Mouse (Mus musculus) lung, adult 2 months (tissue): ENCODE data around the gene Lrp1. TPM values are rescaled to one million over a fixed set of nuclear protein-coding genes. Genes with fewer than 3 reads are reported as not detected.

Source experiments
- DNase-seq: peaks from one replicate; pipeline ENCODE4 v3.0.0; 2022
- H3K4me1 ChIP-seq: fragments of 200-500 bp; 2 replicates; pipeline ENCODE4 v1.6.1; 2011; ENCODE audit warnings: low read length; ENCODE audit not compliant: control insufficient read depth, insufficient read depth
- H3K4me3 ChIP-seq: fragments of 200-500 bp; replicated peaks from 2 replicates; pipeline ENCODE3; 2011; ENCODE audit warnings: low read depth, mild to moderate bottlenecking, control low read depth, low read length; ENCODE audit errors: extremely low read depth
- CTCF ChIP-seq: fragments of 200-500 bp; IDR thresholded peaks from 2 replicates; pipeline ENCODE4 v1.5.1; 2011; ENCODE audit warnings: mild to moderate bottlenecking, low read length, control low read depth; ENCODE audit not compliant: insufficient read depth
- POLR2A ChIP-seq: fragments of 200-500 bp; IDR thresholded peaks from 2 replicates; pipeline ENCODE4 v1.6.1; 2011; ENCODE audit warnings: low read depth, mild to moderate bottlenecking, control low read depth, low read length, borderline replicate concordance; ENCODE audit errors: extremely low read depth
- WGBS: fragments of 180-500 bp; shearing (Covaris S2); methylation state at CpG from one replicate; pipeline ENCODE4 v1.1.7; 2018; 5-methylcytosine and 5-hydroxymethylcytosine counted together
- polyA plus RNA-seq: library from polyadenylated mRNA; depleted of rRNA; stranded (reverse); fragments of >200 nt; gene quantifications from 2 replicates; pipeline ENCODE4 v1.2.3, GENCODE M21; 2012; rRNA removed

Gene Lrp1
- 215 and 248 TPM in 2 replicates for polyA plus RNA-seq

DNA sequence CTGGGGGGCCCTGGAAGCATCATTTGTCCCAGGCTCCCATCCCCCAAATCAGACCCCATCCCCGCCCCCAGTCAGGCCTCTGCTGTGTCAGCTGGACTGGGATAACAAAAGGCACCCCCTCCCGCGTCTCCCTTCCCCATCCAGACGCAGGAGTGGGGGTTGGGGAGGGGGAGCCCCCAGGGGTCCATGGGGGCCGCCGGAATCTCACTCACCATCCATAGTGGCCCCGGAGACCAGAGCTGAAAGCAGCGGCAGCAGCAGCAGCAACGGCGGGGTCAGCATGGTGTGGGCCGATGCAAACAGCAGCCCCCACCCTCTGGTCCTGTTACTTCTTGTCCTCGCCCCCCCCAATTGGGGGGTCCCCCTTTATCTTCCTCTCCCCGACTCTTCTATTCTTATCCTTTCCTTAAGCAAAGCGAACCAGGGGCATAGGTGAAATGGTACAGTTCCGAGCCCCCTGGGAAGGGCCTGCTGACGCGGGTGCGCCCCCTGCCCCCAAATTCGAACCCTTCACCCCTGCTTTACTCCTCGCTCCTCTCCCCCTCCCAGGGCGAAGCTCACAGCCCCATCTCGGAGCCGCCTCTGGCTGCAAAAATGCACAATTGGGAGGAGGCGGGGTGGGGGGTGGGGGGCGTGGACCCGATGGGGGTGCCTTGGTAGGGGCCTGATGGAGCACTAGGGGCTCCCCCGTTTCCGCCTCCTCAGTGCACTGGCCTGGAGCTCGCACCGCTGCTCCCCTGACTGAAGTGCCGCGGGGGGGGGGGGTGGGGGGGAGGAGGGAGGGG is at the start of gene Lrp1:
TSS of gene Lrp1 (minus strand) at position 743 of the 785 bp plus-strand sequence.
- WGBS, result 4% methylated on average over 24 of the region's 32 CpGs
- peak within 1 kb of the TSS; percentile 84 for H3K4me3 ChIP-seq
- TF ChIP-seq POLR2A, result peak; percentile 13; the same call in 1 of the 2 replicates
- no peak for TF ChIP-seq CTCF
- DNase-seq, result peak; percentile 32
- H3K4me1 ChIP-seq, result peaks cover 3% of the 10 kb centered on the region; the same call in 1 of the 2 replicates

DNA sequence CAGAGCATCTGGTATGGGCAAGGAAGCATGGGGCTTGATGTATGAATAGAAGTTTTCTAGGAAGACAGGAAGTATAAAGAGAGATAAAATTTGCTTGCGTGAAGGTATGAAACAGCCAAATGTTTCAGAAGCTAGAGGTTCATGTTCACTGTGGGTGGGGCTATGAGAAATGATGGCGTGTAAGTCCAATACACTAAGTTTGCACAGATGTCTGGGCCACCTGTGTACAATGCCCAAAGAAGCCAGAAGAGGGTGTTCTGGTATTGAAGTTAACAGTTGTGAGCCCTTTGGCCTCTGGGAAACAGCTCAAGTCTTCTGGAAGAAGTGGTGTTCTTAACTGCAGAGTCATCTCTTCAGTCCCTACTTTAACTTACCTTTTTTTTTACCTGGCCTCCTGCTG is 49.2 kb upstream of the Lrp1 start:
- DNase-seq, result no peak
- WGBS, result 69% methylated on average over 2 of the region's 2 CpGs
- TF ChIP-seq POLR2A (no peak), CTCF (no peak)

DNA sequence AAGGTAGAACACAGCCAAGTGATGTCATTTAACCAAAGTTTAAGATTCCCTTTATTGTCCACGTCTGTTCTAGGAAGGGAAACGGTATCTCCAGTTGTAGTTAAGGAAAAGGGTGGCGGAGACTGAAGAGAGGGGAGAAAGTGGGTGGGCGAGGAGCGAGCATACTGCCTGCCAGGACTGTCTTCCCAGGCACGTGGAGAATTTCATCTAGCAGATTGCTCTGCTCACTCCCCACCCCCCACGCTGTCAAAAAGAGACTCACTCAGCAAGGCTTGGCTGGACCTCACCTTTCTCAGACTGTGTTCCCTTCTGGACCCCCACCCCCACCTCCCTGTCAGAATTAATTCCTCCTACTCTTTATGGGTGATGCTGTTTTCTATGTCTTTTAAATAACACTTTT is 48.2 kb upstream of the Lrp1 start:
- no peak for DNase-seq
- TF ChIP-seq POLR2A, result no peak
- TF ChIP-seq CTCF, result no peak
- WGBS, result 22% methylated on average over 7 of the region's 7 CpGs
- Histone ChIP-seq H3K4me1 (peaks cover 17% of the 10 kb centered on the region), H3K4me3 (no peak overlapping the region)

More for the DNA sequence above, 49.2 kb upstream of the Lrp1 start:
- H3K4me3 ChIP-seq, result no peak overlapping the region
- peaks cover 10% of the 10 kb centered on the region for H3K4me1 ChIP-seq

DNA sequence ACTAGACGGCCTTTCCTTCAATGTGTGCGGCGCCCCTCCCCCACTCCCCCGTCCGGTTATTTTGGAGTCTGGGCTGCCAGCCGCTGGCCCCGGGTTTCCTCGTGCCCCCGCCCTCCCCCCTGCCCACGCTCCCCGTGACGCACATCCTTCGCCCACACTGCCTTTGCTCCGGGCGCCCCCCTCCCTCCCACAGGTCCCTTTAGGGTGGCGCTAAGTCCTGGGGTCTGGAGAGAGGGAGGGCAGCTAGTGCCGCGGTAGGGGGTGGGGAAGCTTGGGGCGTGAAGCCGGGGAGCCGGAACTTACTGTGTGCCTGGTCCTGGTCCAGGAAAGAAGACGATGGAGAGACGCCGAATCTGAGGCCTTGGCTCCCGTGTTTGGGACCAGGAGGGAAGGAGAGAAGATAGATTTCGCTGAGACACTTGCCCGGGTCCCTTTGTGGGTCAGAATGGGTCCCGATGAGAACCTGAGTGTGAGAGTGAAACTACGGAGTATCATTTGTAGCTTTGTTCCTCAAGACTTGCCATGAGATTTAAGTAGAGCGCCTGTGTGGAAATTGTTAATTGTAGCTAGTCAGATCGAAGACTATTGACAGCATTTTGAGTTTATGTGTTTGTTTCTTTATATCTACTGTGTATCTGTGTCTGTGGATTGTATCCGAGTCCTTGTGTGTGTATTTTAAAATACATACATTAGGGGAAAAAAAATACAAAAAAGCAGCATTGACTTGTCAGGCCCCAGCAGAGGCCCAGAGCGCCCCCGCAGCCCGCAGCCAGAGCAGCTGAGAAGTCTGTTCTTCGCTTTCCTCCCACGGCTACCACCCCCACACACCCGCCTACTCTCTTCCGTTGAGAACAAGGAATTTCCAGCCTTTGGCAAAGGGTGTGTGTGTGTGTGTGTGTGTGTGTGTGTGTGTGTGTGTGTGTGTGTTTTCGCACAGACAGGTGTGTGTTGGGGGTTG is 47.4 kb upstream of the Lrp1 start, which contains the start of gene Nab2:
TSS of gene Nab2 (minus strand) at position 476 of the 958 bp plus-strand sequence.
- no peak for TF ChIP-seq CTCF
- peak; percentile 83 for TF ChIP-seq POLR2A
- WGBS, result 1% methylated on average over 39 of the region's 40 CpGs
- Histone ChIP-seq H3K4me1 (peaks cover 17% of the 10 kb centered on the region), H3K4me3 (peak within 1 kb of the TSS; percentile 69)
- peak; percentile 79 for DNase-seq

DNA sequence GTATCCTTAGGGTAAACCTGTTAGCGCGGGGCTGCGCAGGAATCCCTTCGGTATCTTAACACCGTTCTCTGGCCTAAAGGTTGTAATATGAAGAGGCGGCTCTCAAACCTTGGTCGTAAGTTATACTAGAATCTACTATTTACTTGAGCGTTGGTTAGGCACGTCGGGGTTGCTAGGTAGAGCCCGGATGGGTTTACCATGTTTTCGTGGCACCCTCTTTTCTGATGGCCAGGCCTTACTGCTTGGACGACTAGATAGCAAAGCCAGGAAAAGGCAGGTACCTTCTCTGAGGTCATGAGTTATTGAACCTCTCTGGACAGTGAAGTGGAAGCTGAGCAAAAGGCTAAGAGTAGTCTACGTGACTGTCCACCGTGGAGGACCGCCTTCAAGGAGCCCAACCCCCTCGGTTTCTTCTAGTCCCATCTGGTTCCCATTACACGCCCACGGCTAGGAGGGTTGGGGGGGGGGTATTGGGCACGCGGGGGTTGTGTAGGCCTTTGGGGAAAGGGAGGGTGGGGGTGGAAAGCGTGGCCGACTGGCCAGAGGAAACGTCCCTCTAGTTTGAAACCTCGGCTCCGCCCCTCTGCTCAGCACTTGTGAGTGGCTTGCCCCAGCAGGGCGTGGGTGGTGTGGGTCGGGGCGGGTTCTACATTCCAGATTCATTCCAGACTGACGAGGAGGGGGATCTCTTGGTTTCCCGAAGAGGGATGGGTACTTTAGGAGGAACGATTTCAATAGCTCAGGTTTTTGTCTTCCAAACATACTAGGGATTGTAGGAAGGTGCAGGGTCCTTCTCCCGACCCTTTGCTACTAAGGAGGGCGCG is 46.5 kb upstream of the Lrp1 start:
- peak; percentile 84 for DNase-seq
- under 1% methylated on average over 35 of the region's 35 CpGs for WGBS
- peak overlapping the region; percentile 69 for H3K4me3 ChIP-seq
- peaks cover 22% of the 10 kb centered on the region for H3K4me1 ChIP-seq
- peak; percentile 61; the same call in 1 of the 2 replicates for TF ChIP-seq POLR2A
- no peak for TF ChIP-seq CTCF

DNA sequence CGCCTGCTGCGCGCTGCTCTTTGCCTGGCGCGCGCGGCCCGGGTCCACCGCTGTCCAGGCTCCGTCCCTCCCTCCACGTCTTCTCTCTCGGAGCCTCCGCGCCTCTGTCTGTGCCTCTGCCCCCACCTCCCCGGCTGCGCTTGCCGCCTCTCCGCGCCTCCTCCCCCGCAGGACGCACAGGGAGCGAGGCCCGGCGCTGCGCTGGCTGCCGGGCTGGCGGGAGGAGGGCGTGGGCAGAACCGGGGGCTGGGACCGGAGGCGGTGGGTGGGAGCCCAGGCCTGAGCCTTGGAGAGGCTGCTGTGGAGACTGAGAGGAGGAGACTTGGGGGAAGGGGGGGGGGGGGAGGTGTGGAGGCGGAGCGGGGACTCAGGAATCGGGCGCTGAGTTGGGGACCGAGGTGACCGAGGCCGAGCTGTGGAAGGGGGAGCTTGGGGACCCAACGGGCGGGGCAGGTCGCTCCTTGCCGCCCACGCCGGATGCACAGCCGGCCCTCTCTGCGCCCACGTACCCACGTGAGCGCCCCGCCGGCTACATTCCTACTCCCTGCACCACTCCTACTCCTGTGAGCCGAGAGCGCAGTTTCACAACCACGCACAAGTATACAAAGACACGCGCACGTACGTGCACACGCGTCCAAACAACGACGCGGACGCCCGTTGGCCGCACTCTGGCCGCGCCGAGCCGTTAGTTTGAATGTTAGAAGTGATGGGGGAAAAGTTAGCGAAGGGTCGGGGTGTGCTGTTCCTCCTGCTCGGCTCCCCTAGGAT is 45.7 kb upstream of the Lrp1 start, which contains the start of gene Nemp1:
TSS of gene Nemp1 (plus strand) at position 401 of the 768 bp plus-strand sequence.
- DNase-seq, result peak; percentile 83
- H3K4me3 ChIP-seq, result peak within 1 kb of the TSS; percentile 90
- peaks cover 26% of the 10 kb centered on the region for H3K4me1 ChIP-seq
- WGBS, result under 1% methylated on average over 65 of the region's 73 CpGs
- TF ChIP-seq CTCF (no peak), POLR2A (peak; percentile 87)

DNA sequence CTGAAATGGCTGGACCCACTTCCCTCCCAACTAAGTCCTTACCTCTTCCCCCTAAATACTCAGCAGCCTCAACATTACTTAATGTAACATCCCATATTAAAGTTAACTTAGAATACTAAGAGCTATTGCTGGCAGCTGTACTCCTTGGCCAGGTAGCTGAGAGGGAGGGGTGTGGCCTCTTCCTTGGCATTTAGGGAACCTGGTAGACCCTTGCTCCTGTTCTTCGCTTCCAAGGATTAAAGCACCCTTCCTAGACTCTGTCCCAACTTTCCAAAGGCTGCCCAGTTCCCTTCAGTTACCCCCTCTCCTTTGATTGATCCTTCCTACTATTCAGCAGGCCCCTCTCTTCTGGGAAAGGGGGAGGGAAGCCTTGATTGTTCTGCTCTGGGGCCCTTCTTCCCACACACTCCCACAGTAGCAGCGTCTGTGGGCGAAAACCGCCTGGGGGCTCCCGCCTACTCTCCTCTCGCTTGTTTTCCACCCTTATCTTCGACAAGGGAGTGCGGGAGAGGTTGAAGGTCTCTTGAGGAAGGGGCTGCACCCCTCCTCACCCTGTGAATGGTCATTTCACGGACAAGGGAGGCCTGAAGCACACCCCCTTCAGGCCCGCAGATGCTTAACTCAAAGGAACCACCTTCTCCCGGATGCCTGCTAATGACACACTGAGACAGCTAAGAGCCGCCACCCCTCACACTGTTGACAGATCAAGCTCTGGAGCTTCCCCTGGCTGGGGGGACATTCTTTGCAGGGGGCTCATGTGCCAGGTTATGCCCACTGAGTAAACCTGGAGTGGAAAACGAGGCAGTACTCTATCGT is 44.6 kb upstream of the Lrp1 start:
- 10% methylated on average over 14 of the region's 14 CpGs for WGBS
- peaks cover 30% of the 10 kb centered on the region for H3K4me1 ChIP-seq
- no peak for DNase-seq
- TF ChIP-seq CTCF (no peak), POLR2A (no peak)
- peak overlapping the region; percentile 90 for H3K4me3 ChIP-seq
